Mouse (Mus musculus): ENCODE measurements around the gene Samsn1.

Samsn1 gene

GRCm38 (mm10) chr16:76022181-76022580 is at the start of gene Samsn1:
Gene Samsn1 (minus strand): TSS chr16:76022281.
- no peak for DNase-seq (ENCODE audit: low read depth)

DNA sequence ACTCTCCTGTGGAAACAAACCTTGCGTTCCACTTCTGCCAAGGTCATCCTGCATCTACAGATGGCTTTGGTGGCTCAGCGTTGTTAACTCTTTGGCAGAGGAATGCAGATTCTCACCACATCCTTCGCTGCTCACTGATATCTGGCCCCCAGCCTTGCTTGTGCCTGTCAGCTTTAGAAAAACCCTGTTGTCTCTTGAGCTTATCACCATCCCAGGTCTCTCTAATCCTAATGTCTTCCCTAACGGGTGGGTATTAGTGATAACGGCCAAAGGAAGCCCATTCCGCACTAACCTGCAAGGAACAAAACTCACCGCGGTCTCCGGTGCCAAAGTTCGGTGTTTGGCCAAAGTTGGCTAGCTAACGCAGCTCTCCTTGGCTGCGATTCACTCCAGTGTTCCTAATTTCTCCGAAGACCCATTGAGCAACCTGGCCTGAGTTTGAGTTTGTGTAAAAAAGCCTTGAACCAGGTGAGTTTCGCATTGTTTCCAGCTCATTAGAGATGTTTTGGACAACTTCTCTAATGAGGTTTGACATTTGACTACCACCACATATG is 44.1 kb upstream of the Samsn1 start:
- DNase-seq (ENCODE audit: low read depth): no peak

DNA sequence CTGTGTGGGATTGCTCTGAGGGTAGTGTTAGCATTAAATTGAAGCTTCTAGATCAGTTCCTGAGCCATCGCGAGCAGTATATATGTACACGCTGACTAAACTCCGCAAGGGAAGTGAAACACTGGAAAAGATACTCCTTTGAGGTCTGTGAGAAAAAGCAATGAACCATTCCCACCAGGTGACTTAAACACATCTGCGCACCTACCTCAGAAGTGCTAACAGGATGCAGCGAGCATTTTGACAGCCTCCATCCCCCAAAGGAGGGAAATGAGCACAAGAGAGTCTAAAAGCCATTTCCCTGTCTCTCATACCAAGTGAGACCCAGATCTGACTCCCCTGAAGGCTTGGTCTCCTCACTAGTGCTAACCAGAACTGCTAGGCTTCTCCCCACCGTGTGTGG is 32.9 kb upstream of the Samsn1 start:
- DNase-seq (ENCODE audit: low read depth): no peak

DNA sequence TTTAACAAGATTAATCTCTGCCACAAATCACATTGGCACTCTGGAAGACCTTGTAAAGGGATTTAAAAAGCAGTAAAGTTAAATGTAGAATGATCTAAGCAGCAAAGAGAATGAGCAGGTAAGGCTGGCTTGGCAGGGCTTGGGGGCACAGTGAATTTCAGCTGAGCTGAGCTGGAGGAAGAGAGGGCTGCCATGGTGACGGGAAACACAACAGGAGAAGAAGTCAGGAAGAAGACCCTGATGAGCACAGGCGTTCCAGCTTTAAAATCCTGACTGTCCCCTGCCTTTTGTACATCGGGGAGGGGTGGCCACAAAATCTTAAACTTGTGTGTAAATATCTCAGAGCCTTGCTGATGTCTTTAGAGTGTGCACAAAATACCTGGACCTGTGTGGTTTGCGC is 32.0 kb upstream of the Samsn1 start:
- no peak for DNase-seq (ENCODE audit: low read depth)

- DNase-seq (ENCODE audit: low read depth): no peak
These were observed 31.5 kb upstream of the Samsn1 start for GRCm38 (mm10) chr16:76053537-76053936.

- no peak for DNase-seq (ENCODE audit: low read depth)
These were observed 25.0 kb upstream of the Samsn1 start for GRCm38 (mm10) chr16:76047066-76047465.

GRCm38 (mm10) chr16:76040319-76040945 is 18.4 kb upstream of the Samsn1 start:
- DNase-seq (ENCODE audit: low read depth): no peak

GRCm38 (mm10) chr16:76019164-76019563 is 2.9 kb downstream of the Samsn1 start:
- peak; percentile 14 for DNase-seq (ENCODE audit: low read depth)

DNA sequence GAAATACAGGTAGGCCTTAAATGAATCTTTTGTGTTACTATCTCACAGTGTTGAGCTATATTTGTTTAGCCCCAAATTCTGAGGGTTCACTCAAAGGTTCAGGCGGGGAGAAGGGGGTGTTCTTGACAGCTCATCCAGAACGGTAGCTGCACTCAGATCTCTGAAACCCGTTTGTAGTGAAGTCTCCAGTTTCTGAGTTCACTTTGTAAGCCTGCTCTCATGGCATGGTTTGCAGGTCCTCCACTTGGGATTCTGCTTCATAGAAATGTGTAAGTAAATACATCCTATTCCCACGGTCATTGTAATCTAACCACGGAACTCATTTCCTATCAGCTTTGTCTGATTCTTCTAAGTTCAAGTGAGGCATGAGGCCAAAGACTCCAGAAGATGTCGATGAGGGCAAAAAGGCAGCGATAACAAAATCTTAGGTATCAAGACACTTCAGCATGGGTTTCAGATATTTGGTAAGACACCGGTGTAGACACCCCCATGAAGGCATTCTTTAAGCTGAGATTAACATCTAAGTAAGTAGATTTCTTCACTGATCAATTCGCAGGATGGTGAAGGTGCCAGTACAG is 18.2 kb downstream of the Samsn1 start:
- no peak for DNase-seq (ENCODE audit: low read depth)

GRCm38 (mm10) chr16:76002870-76003572 is 19.1 kb downstream of the Samsn1 start:
- no peak for DNase-seq (ENCODE audit: low read depth)

- DNase-seq (ENCODE audit: low read depth): no peak
These were observed 19.8 kb downstream of the Samsn1 start for GRCm38 (mm10) chr16:76002287-76002686.

DNA sequence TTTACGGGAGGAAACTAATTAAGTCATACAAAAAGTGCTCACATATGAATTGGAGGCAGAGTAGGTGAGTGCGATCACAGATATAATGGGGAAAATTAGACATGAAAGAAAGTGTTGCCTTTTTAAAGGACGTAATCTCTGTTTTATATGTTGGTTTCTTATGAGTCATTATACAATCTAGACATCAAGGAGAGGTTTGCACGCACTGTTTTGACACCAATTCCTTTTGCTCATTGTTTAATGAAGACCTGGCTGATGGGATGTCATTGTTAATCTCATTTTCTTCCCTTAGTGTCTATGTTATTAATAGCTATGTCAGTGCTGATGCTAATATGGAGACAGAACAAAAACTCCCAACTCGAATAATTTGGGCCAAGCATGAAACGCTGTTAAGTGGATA is 20.3 kb downstream of the Samsn1 start:
- no peak for DNase-seq (ENCODE audit: low read depth)

GRCm38 (mm10) chr16:76000127-76000526 is 22.0 kb downstream of the Samsn1 start:
- DNase-seq (ENCODE audit: low read depth): no peak

DNA sequence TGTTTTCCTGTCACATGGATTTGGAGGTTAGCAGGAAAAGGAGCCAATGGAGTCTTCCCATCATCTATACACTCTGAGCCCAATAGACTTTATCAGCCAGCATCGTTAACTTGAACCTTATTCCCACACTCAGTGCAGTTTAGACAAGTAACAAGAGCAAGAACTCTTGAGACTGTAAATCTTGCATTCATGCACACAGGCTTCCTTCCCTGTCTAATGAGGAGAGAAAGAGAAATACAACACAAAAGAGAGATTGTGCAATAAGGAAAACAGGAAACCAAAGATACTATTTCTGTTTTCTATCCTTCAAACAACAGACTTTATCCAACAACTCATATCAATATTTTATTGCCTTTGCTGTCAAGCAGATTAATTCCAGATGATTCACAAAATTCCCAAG is 31.9 kb downstream of the Samsn1 start:
- DNase-seq (ENCODE audit: low read depth): no peak

DNA sequence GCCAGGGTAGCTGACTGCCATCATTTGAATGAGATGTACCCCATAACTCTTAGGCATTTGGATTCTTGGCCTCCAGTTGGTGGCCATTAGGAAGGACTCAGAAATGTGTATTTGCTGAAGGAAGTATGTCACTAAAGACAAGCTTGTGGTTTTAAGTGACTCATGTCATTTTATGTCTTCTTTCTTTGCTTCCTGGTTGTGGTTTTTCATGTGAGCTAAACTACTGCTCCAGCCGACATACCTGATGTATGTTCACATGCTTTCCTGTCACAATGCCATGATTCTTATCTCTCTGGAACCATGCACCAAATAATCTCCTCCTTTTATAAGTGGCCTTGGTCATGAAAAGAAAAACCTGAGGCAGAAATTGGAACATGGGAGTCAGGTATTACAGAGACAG is 38.2 kb downstream of the Samsn1 start:
- DNase-seq (ENCODE audit: low read depth): peak; percentile 37

DNA sequence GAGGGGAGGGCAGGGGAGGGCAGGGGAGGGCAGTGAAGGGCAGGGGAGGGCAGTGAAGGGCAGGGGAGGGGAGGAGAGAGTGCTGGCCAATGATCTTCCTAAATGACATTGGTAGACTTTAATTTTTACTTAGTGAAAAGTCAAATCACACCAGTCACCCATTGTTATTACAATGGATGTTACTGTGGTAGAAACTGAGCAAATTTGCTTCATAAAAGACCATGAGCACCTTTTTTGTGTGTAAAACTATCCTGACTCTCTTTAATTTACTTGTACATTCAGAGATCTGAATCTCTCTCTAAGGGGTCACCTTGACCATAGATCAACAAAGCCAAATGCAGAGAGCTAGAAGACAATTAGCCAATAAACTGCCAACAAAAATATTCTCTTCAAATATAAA is 42.7 kb downstream of the Samsn1 start:
- no peak for DNase-seq (ENCODE audit: low read depth)

GRCm38 (mm10) chr16:75977798-75978197 is 44.3 kb downstream of the Samsn1 start:
- DNase-seq (ENCODE audit: low read depth): no peak

DNA sequence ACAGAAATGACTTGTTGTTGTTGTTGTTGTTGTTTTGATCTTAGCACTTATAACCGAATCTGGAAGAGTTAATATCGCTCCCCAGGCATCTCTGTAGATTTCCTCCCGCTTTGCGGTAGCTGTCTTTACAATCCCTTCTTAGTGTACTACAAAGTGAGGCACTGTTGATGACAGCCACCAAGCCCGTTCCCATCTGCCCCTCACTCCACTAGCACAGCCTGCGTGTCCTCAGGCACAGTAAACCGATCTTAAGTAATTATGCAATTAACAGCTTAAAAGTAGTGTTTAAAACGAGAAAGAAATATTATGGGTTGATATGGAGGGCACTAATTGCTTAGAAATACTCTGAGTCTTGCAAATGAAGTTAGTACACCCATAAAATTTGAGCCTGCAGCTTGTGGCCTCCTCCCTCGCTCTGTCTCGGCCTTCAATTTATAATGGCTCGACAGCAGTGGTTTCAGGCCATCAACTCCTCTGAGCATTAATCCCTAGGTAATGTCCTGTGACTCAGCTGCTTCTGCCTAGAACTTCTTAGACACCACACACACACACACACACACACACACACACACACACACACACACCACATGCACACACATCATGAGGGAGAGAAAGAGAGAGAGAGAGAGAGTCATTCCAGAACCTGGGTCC is 46.3 kb downstream of the Samsn1 start:
- no peak for DNase-seq (ENCODE audit: low read depth)

DNA sequence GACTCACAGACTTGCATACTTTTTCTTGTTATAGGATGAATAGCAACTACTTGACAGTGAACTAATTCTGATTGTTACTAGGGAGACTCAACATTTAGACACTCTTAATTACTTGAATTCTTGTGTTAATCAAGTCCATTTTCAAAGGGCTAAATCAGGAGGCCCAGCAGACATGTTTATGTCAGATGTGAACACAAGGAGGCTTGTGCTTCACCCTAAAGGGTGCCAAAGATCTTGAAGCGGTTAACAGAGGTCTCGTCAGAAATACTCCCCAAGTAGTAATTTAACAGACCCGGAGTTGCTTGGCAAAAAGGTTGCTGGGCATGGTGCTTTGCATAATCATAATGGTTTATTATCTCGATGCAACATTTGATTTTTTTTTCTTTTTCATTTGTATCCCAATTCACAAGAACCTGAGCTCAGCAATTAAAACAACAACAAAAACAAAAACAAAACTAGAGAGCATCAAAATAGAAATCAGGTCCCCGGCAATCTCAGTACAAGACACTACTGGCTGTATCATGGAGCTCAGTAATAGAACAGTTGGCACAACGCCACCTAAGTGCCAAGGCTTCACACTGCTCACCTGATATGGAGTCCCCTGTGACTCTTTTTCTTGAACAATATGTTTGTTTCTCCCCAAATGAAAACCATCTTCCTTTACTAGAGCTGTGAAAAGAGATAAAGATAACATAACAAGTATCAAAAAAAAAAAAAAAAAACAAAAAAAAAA is 51.6 kb downstream of the Samsn1 start:
- DNase-seq (ENCODE audit: low read depth): no peak

GRCm38 (mm10) chr16:75962021-75962420 is 60.1 kb downstream of the Samsn1 start:
- no peak for DNase-seq (ENCODE audit: low read depth)

- DNase-seq (ENCODE audit: low read depth): no peak
These were observed 60.6 kb downstream of the Samsn1 start for GRCm38 (mm10) chr16:75961487-75961886.

DNA sequence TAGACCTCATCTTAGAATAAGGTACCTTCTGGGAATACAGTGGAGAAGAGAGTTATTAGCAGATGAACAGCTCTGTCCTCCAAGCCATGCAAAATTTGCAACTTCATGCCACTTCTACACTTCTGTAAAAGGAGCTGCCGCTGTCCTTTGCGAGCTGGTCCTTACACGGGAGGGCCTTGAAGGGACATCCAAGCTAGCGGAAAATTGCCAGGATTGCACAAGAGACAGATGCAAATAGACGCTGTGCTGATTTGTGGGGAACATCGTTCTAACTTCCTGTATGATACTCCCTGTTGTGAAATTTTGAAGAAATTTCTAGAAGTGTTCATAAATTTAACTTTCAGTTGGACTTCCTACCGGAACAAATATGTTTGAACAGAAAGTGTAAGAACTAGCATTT is 61.0 kb downstream of the Samsn1 start:
- no peak for DNase-seq (ENCODE audit: low read depth)

Data from naive thymus-derived CD4-positive, alpha-beta T cell, adult 2 months (primary cell).